Mouse (Mus musculus) midbrain, embryonic 11.5 days (tissue): ENCODE measurements at regions not wholly inside any gene's neighbourhood (a gene's known extent, or its start where the extent isn't known, plus 50 kb on each side); places are given as distances from the start of the nearest gene placed in this dataset.

Experiments used
- ATAC-seq: fragments of 200-750 bp; cut with Nextera tagmentation; 2 replicates; pipeline ENCODE4 v1.8.0; 2017; ENCODE audit warnings: moderate TSS enrichment, moderate library complexity; ENCODE audit not compliant: low FRiP score
- DNase-seq: peaks from one replicate; pipeline ENCODE4 v3.0.0; 2015; ENCODE audit warnings: low spot score; ENCODE audit errors: missing footprints
- H3K27ac ChIP-seq: fragments of 300-500 bp; sonication (generic); 2 replicates; pipeline ENCODE4 v1.5.1; 2014; ENCODE audit warnings: low read depth, low read length
- H3K27me3 ChIP-seq: fragments of 300-500 bp; sonication (generic); 2 replicates; pipeline ENCODE4 v1.6.1; 2014; ENCODE audit warnings: mild to moderate bottlenecking, low read length, moderate library complexity, mixed read lengths; ENCODE audit not compliant: control insufficient read depth, insufficient read depth
- H3K36me3 ChIP-seq: fragments of 300-500 bp; sonication (generic); 2 replicates; pipeline ENCODE4 v1.6.1; 2014; ENCODE audit warnings: mild to moderate bottlenecking, low read length, moderate library complexity, mixed read lengths; ENCODE audit not compliant: control insufficient read depth, insufficient read depth
- H3K4me1 ChIP-seq: fragments of 300-500 bp; sonication (generic); 2 replicates; pipeline ENCODE4 v1.6.1; 2014; ENCODE audit warnings: low read length; ENCODE audit not compliant: control insufficient read depth, insufficient read depth
- H3K4me2 ChIP-seq: fragments of 300-500 bp; sonication (generic); 2 replicates; pipeline ENCODE4 v1.6.1; 2014; ENCODE audit warnings: mild to moderate bottlenecking, moderate library complexity
- H3K4me3 ChIP-seq: fragments of 300-500 bp; sonication (generic); 2 replicates; pipeline ENCODE4 v1.5.1; 2014; ENCODE audit warnings: low read depth, low read length
- H3K9ac ChIP-seq: fragments of 300-500 bp; sonication (generic); 2 replicates; pipeline ENCODE4 v1.6.1; 2014; ENCODE audit warnings: low read length
- H3K9me3 ChIP-seq: fragments of 300-500 bp; sonication (generic); 2 replicates; pipeline ENCODE4 v1.6.1; 2016; ENCODE audit warnings: low read length; ENCODE audit not compliant: control insufficient read depth
- WGBS: fragments of 180-500 bp; shearing (Covaris S2); extraction: QIAGEN DNeasy Blood & Tissue Kit; methylation state at CpG from one replicate; pipeline ENCODE4 v1.1.7; 2014; 5-methylcytosine and 5-hydroxymethylcytosine counted together

GRCm38 (mm10) chr4:125289031-125289449, 161.4 kb upstream of the Zc3h12a start:
- WGBS = 54% methylated on average over 6 of the region's 6 CpGs
- Histone ChIP-seq H3K27me3 (no peaks in the 10 kb centered on the region), H3K4me2 (no peak overlapping the region), H3K27ac (no peak overlapping the region), H3K9me3 (no peaks in the 10 kb centered on the region), H3K9ac (no peak overlapping the region), H3K4me1 (no peaks in the 10 kb centered on the region), H3K4me3 (no peak overlapping the region), H3K36me3 (no peaks in the 10 kb centered on the region)
- ATAC-seq = no peak
- DNase-seq = peak; percentile 80

- H3K4me3 ChIP-seq = no peak overlapping the region
- no peaks in the 10 kb centered on the region; the same call in 1 of the 2 replicates for H3K27me3 ChIP-seq
- H3K4me2 ChIP-seq = peak overlapping the region; percentile 31; the same call in 1 of the 2 replicates
These were observed 155.3 kb upstream of the Zc3h12a start for GRCm38 (mm10) chr4:125282974-125283319.

GRCm38 (mm10) chr4:125282154-125282973, 154.7 kb upstream of the Zc3h12a start:
- DNase-seq = peak; percentile 94
- Histone ChIP-seq H3K9me3 (no peaks in the 10 kb centered on the region), H3K36me3 (no peaks in the 10 kb centered on the region), H3K4me2 (peak overlapping the region; percentile 31), H3K9ac (no peak overlapping the region), H3K27ac (no peak overlapping the region), H3K4me3 (no peak overlapping the region), H3K27me3 (no peaks in the 10 kb centered on the region; the same call in 1 of the 2 replicates), H3K4me1 (peaks cover 5% of the 10 kb centered on the region; the same call in 1 of the 2 replicates)
- WGBS = 15% methylated on average over 21 of the region's 21 CpGs
- ATAC-seq = peak; percentile 92

More at GRCm38 (mm10) chr4:125282974-125283319, 155.3 kb upstream of the Zc3h12a start:
- H3K36me3 ChIP-seq = no peaks in the 10 kb centered on the region
- 30% methylated on average over 8 of the region's 8 CpGs for WGBS
- no peak overlapping the region for H3K9ac ChIP-seq
- H3K9me3 ChIP-seq = no peaks in the 10 kb centered on the region
- peak; percentile 87 for DNase-seq
- ATAC-seq = peak; percentile 48
- H3K4me1 ChIP-seq = peaks cover 5% of the 10 kb centered on the region; the same call in 1 of the 2 replicates
- H3K27ac ChIP-seq = no peak overlapping the region

GRCm38 (mm10) chr4:125279165-125279564, 151.5 kb upstream of the Zc3h12a start:
- ATAC-seq = no peak
- no peak overlapping the region for H3K27ac ChIP-seq
- H3K9me3 ChIP-seq = no peaks in the 10 kb centered on the region
- H3K27me3 ChIP-seq = peaks cover 5% of the 10 kb centered on the region
- no peak overlapping the region for H3K9ac ChIP-seq
- no peak overlapping the region for H3K4me2 ChIP-seq
- peaks cover 5% of the 10 kb centered on the region; the same call in 1 of the 2 replicates for H3K4me1 ChIP-seq
- H3K4me3 ChIP-seq = no peak overlapping the region
- peak; percentile 51 for DNase-seq
- WGBS = 58% methylated on average over 7 of the region's 7 CpGs
- H3K36me3 ChIP-seq = no peaks in the 10 kb centered on the region

- H3K27me3 ChIP-seq = peaks cover 5% of the 10 kb centered on the region
- no peak overlapping the region for H3K27ac ChIP-seq
- WGBS = 73% methylated on average over 6 of the region's 6 CpGs
- no peaks in the 10 kb centered on the region for H3K4me1 ChIP-seq
- no peaks in the 10 kb centered on the region for H3K36me3 ChIP-seq
- H3K4me2 ChIP-seq = no peak overlapping the region
- no peak overlapping the region for H3K4me3 ChIP-seq
- DNase-seq (peak; percentile 77), ATAC-seq (no peak)
- no peaks in the 10 kb centered on the region for H3K9me3 ChIP-seq
- H3K9ac ChIP-seq = no peak overlapping the region
These were observed 149.2 kb upstream of the Zc3h12a start for GRCm38 (mm10) chr4:125276861-125277260.

GRCm38 (mm10) chr4:125275259-125275658, 147.6 kb upstream of the Zc3h12a start:
- Histone ChIP-seq H3K36me3 (no peaks in the 10 kb centered on the region), H3K4me1 (no peaks in the 10 kb centered on the region), H3K27me3 (peaks cover 5% of the 10 kb centered on the region), H3K9ac (no peak overlapping the region), H3K9me3 (no peaks in the 10 kb centered on the region), H3K27ac (no peak overlapping the region), H3K4me2 (peak overlapping the region; percentile 6; the same call in 1 of the 2 replicates), H3K4me3 (no peak overlapping the region)
- no peak for ATAC-seq
- DNase-seq = peak; percentile 82
- 1% methylated on average over 13 of the region's 13 CpGs for WGBS

GRCm38 (mm10) chr4:125270951-125271350, 143.3 kb upstream of the Zc3h12a start:
- no peaks in the 10 kb centered on the region for H3K4me1 ChIP-seq
- H3K9ac ChIP-seq = no peak overlapping the region
- H3K9me3 ChIP-seq = no peaks in the 10 kb centered on the region
- ATAC-seq (no peak), DNase-seq (peak; percentile 72)
- no peaks in the 10 kb centered on the region for H3K36me3 ChIP-seq
- WGBS = 65% methylated on average over 14 of the region's 14 CpGs
- peaks cover 5% of the 10 kb centered on the region; the same call in 1 of the 2 replicates for H3K27me3 ChIP-seq
- no peak overlapping the region for H3K4me3 ChIP-seq
- no peak overlapping the region for H3K4me2 ChIP-seq
- no peak overlapping the region for H3K27ac ChIP-seq

GRCm38 (mm10) chr4:125266212-125266611, 138.6 kb upstream of the Zc3h12a start:
- H3K36me3 ChIP-seq = no peaks in the 10 kb centered on the region
- DNase-seq = peak; percentile 35
- H3K9ac ChIP-seq = no peak overlapping the region
- H3K27ac ChIP-seq = no peak overlapping the region
- 78% methylated on average over 1 of the region's 1 CpGs for WGBS
- H3K4me2 ChIP-seq = no peak overlapping the region
- H3K4me3 ChIP-seq = no peak overlapping the region
- no peak for ATAC-seq
- H3K27me3 ChIP-seq = peaks cover 8% of the 10 kb centered on the region; the same call in 1 of the 2 replicates
- H3K4me1 ChIP-seq = peaks cover 13% of the 10 kb centered on the region; the same call in 1 of the 2 replicates
- H3K9me3 ChIP-seq = no peaks in the 10 kb centered on the region

GRCm38 (mm10) chr4:125265575-125265974, 137.9 kb upstream of the Zc3h12a start:
- Histone ChIP-seq H3K36me3 (no peaks in the 10 kb centered on the region), H3K4me3 (no peak overlapping the region), H3K27me3 (peaks cover 8% of the 10 kb centered on the region; the same call in 1 of the 2 replicates), H3K27ac (no peak overlapping the region), H3K9me3 (no peaks in the 10 kb centered on the region), H3K4me2 (no peak overlapping the region), H3K4me1 (peaks cover 16% of the 10 kb centered on the region), H3K9ac (no peak overlapping the region)
- ATAC-seq (no peak; the same call in 1 of the 2 replicates), DNase-seq (peak; percentile 90)
- 28% methylated on average over 5 of the region's 5 CpGs for WGBS
